Mouse (Mus musculus): ENCODE results near the gene Gm10142.

GRCm38 (mm10) chr10:77715507-77715906 lies at the start of gene Gm10142:
- TF ChIP-seq FLI1 (IDR thresholded peaks at IDR 0.05; ENCODE audit: low read length) (no peak), GATA1 (IDR thresholded peaks at IDR 0.05; ENCODE audit: borderline replicate concordance, low read length) (no peak)
